Mouse (Mus musculus) E14TG2a.4 (cell line): ENCODE results near the gene Ube2l3.

Experiments used
- CTCF ChIP-seq: conservative IDR thresholded peaks from 2 replicates; pipeline ENCODE4 v1.5.1; 2014; ENCODE audit warnings: low read length
- POU5F1 ChIP-seq: IDR thresholded peaks from 2 replicates; pipeline ENCODE4 v1.6.1; 2014; ENCODE audit warnings: low read length, borderline replicate concordance

- TF ChIP-seq CTCF (no peak), POU5F1 (no peak)
These were observed 99.7 kb downstream of the Ube2l3 start for GRCm38 (mm10) chr16:17102630-17103220.
